Mouse (Mus musculus): ENCODE results near the gene Sirt7. TPM values are rescaled to one million over a fixed set of nuclear protein-coding genes. Genes with fewer than 3 reads are reported as not detected.

Sirt7 gene
- total and polyA plus RNA-seq, 3 experiments: 72.3 to 78.2 TPM; not detected in 1

GRCm38 (mm10) chr11:120572752-120573584, 52.1 kb downstream of the Sirt7 start, which contains the start of gene P4hb (continued):
- TF ChIP-seq ZMIZ1 (IDR thresholded peaks at IDR 0.05; ENCODE audit: low read depth, low read length) (peak; percentile 99), MAZ (IDR thresholded peaks at IDR 0.05; ENCODE audit: low read depth, low read length) (peak; percentile 33; the same call in 1 of the 2 replicates), ETS1 (IDR thresholded peaks at IDR 0.05; ENCODE audit: low read depth, low read length) (0 out of 2 replicates have a peak, but pooled peaks have one; percentile 36), CHD1 (IDR thresholded peaks at IDR 0.05; ENCODE audit: low read depth, low read length) (no peak), KAT2A (conservative IDR thresholded peaks at IDR 0.05; ENCODE audit: low read depth, low read length) (peak; percentile 37; the same call in 1 of the 2 replicates), MEF2A (IDR thresholded peaks at IDR 0.05; ENCODE audit: extremely low read depth, insufficient replicate concordance, low read depth, low read length, poor library complexity, severe bottlenecking) (peak; percentile 17; the same call in 1 of the 2 replicates), USF1 (IDR thresholded peaks at IDR 0.05; ENCODE audit: low read depth, low read length) (peak; percentile 58), MXI1 (IDR thresholded peaks at IDR 0.05; ENCODE audit: low read depth, low read length) (peak; percentile 96), UBTF (IDR thresholded peaks at IDR 0.05; ENCODE audit: borderline replicate concordance, insufficient read depth, low read depth, low read length) (no peak), MAFK (IDR thresholded peaks at IDR 0.05; ENCODE audit: borderline replicate concordance, low read depth, low read length) (no peak), JUND (IDR thresholded peaks at IDR 0.05; ENCODE audit: low read depth, low read length) (no peak), GABPA (IDR thresholded peaks at IDR 0.05; ENCODE audit: low read depth, low read length) (no peak), POLR2A (IDR thresholded peaks at IDR 0.05; ENCODE audit: control insufficient read depth in 1 of 2, insufficient read depth in 1 of 2, low read depth in 1 of 2, low read length in 2 of 2, poor library complexity in 1 of 2) (peak; percentile 90 to 99), CHD2 (IDR thresholded peaks at IDR 0.05; ENCODE audit: low read length) (peak; percentile 61), ZKSCAN1 (IDR thresholded peaks at IDR 0.05; ENCODE audit: low read depth, low read length) (no peak), SMC3 (IDR thresholded peaks at IDR 0.05; ENCODE audit: low read depth, low read length) (no peak)

- Histone ChIP-seq H3K4me3 (ENCODE audit: control insufficient read depth in 1 of 2, insufficient read depth in 1 of 2, low read depth in 2 of 2, low read length in 2 of 2) (peak overlapping the region; percentile 85 to 94), H3K9me3 (replicated peaks; ENCODE audit: insufficient read depth, low read length) (no peaks in the 10 kb centered on the region), H3K9ac (ENCODE audit: control insufficient read depth, low read depth, low read length, poor library complexity, severe bottlenecking) (peak overlapping the region; percentile 81), H3K79me2 (ENCODE audit: control insufficient read depth, insufficient read depth, low read length, poor library complexity) (peaks cover 44% of the 10 kb centered on the region), H3K27me3 (ENCODE audit: control insufficient read depth in 1 of 2, insufficient read depth in 2 of 2, low read length in 2 of 2) (no peaks in the 10 kb centered on the region), H3K27ac (ENCODE audit: control insufficient read depth, low read depth, low read length) (peak overlapping the region; percentile 70), H3K4me1 (ENCODE audit: control insufficient read depth in 1 of 2, insufficient read depth in 2 of 2, low read length in 2 of 2) (peaks cover 5 to 16% of the 10 kb centered on the region in 2 experiments), H3K36me3 (ENCODE audit: control insufficient read depth in 1 of 2, insufficient read depth in 2 of 2, low read length in 2 of 2) (peaks cover 15 to 28% of the 10 kb centered on the region in 2 experiments)
- TF ChIP-seq POLR2A (IDR thresholded peaks at IDR 0.05; ENCODE audit: control insufficient read depth in 1 of 2, insufficient read depth in 1 of 2, low read depth in 1 of 2, low read length in 2 of 2, poor library complexity in 1 of 2) (no peak), TCF12 (IDR thresholded peaks at IDR 0.05; ENCODE audit: low read depth, low read length) (no peak), ZNF384 (IDR thresholded peaks at IDR 0.05; ENCODE audit: low read depth, low read length) (no peak), ZC3H11A (IDR thresholded peaks at IDR 0.05; ENCODE audit: low read depth, low read length) (no peak), MEF2A (IDR thresholded peaks at IDR 0.05; ENCODE audit: extremely low read depth, insufficient replicate concordance, low read depth, low read length, poor library complexity, severe bottlenecking) (no peak), POLR2AphosphoS2 (IDR thresholded peaks at IDR 0.05; ENCODE audit: low read length) (no peak), TAL1 (IDR thresholded peaks at IDR 0.05; ENCODE audit: low read length) (no peak), MAZ (IDR thresholded peaks at IDR 0.05; ENCODE audit: low read depth, low read length) (no peak), GATA1 (IDR thresholded peaks at IDR 0.05; ENCODE audit: low read depth, low read length) (no peak), UBTF (IDR thresholded peaks at IDR 0.05; ENCODE audit: borderline replicate concordance, insufficient read depth, low read depth, low read length) (no peak), ZKSCAN1 (IDR thresholded peaks at IDR 0.05; ENCODE audit: low read depth, low read length) (no peak), USF2 (IDR thresholded peaks at IDR 0.05; ENCODE audit: borderline replicate concordance in 1 of 2, insufficient read depth in 1 of 2, low read depth in 1 of 2, low read length in 2 of 2) (no peak), MAX (IDR thresholded peaks at IDR 0.05; ENCODE audit: low read length) (no peak), NELFE (IDR thresholded peaks at IDR 0.05; ENCODE audit: low read depth, low read length) (no peak)
- DNase-seq (ENCODE audit: low read depth, low spot score): no peak
Measured at GRCm38 (mm10) chr11:120572417-120572751, 52.7 kb downstream of the Sirt7 start.

Data from MEL (cell line).